Mouse (Mus musculus): ENCODE measurements at regions not wholly inside any gene's neighbourhood (a gene's known extent, or its start where the extent isn't known, plus 50 kb on each side); places are given as distances from the start of the nearest gene placed in this dataset.

- peak; percentile 90 for DNase-seq
These were observed 955.0 kb upstream of the Pcdh10 start for GRCm38 (mm10) chr3:44423166-44423565.

GRCm38 (mm10) chr3:44468078-44468477 lies 910.1 kb upstream of the Pcdh10 start:
- DNase-seq, result peak; percentile 52

Data from heart, adult 11 months (tissue).